Mouse (Mus musculus) hindbrain, postnatal 0 days (tissue): ENCODE measurements around the gene Crybb1. TPM values are rescaled to one million over a fixed set of nuclear protein-coding genes. Genes with fewer than 3 reads are reported as not detected.
A peak's percentile ranks its signal among the peaks of the same experiment; 100 is the strongest.

Source experiments
- ATAC-seq: fragments of 200-750 bp; cut with Nextera tagmentation; 2 replicates; pipeline ENCODE4 v1.8.0; 2017; ENCODE audit warnings: mild to moderate bottlenecking, moderate TSS enrichment, moderate library complexity
- DNase-seq: peaks from one replicate; pipeline ENCODE4 v3.0.0-alpha.2; 2015; ENCODE audit warnings: low spot score
- H3K27ac ChIP-seq: fragments of 300-500 bp; sonication (generic); 2 replicates; pipeline ENCODE4 v1.5.1; 2014; ENCODE audit warnings: mild to moderate bottlenecking
- H3K27me3 ChIP-seq: fragments of 300-500 bp; sonication (generic); 2 replicates; pipeline ENCODE4 v1.6.1; 2014; ENCODE audit warnings: low read length, mixed read lengths; ENCODE audit not compliant: insufficient read depth
- H3K36me3 ChIP-seq: fragments of 300-500 bp; sonication (generic); 2 replicates; pipeline ENCODE4 v1.6.1; 2014; ENCODE audit warnings: low read length, mixed read lengths; ENCODE audit not compliant: insufficient read depth
- H3K4me1 ChIP-seq: fragments of 300-500 bp; sonication (generic); 2 replicates; pipeline ENCODE4 v1.6.1; 2014; ENCODE audit warnings: antibody characterized with exemption, low read length, mixed read lengths; ENCODE audit not compliant: insufficient read depth
- H3K4me2 ChIP-seq: fragments of 300-500 bp; sonication (generic); 2 replicates; pipeline ENCODE4 v1.6.1; 2014; ENCODE audit warnings: low read depth, mild to moderate bottlenecking, low read length, moderate library complexity, mixed read lengths
- H3K4me3 ChIP-seq: fragments of 300-500 bp; sonication (generic); 2 replicates; pipeline ENCODE4 v1.5.1; 2014; ENCODE audit warnings: low read length
- H3K9ac ChIP-seq: fragments of 300-500 bp; sonication (generic); replicated peaks from 2 replicates; pipeline ENCODE4 v1.6.1; 2014; ENCODE audit warnings: mild to moderate bottlenecking, low read length, moderate library complexity, mixed read lengths
- H3K9me3 ChIP-seq: fragments of 300-500 bp; sonication (generic); 2 replicates; pipeline ENCODE4 v1.6.1; 2016; ENCODE audit warnings: low read length, mixed read lengths
- CTCF ChIP-seq: IDR thresholded peaks from 2 replicates; pipeline ENCODE4 v1.5.1; 2016; ENCODE audit warnings: antibody characterized with exemption, control low read depth, low read depth
- WGBS: fragments of 180-500 bp; shearing (Covaris S2); extraction: QIAGEN DNeasy Blood & Tissue Kit; methylation state at CpG from one replicate; pipeline ENCODE4 v1.1.7; 2014; 5-methylcytosine and 5-hydroxymethylcytosine counted together
- polyA plus RNA-seq: library from polyadenylated mRNA; unstranded; fragments of >200 nt; fragmentation: Nextera tagmentation; extraction: Ambion mirVana; gene quantifications from 2 replicates; pipeline ENCODE4 v1.2.1, GENCODE M21; 2015
- total RNA-seq: library from RNA; depleted of rRNA; stranded (reverse); fragments of >200 nt; gene quantifications from 2 replicates; pipeline ENCODE4 v1.2.3, GENCODE M21; 2014

Crybb1 gene
- total and polyA plus RNA-seq, 2 experiments from 2014 or later = 11.7 to 14.6 TPM

- Histone ChIP-seq H3K9ac (no peak overlapping the region), H3K4me3 (no peak overlapping the region), H3K27ac (no peak overlapping the region), H3K27me3 (no peaks in the 10 kb centered on the region), H3K4me1 (peaks cover 20% of the 10 kb centered on the region), H3K4me2 (no peak overlapping the region), H3K9me3 (no peaks in the 10 kb centered on the region), H3K36me3 (peaks cover 17% of the 10 kb centered on the region; the same call in 1 of the 2 replicates)
- TF ChIP-seq CTCF = no peak
- ATAC-seq (no peak), DNase-seq (no peak)
- 62% methylated on average over 4 of the region's 4 CpGs for WGBS
These were observed 36.9 kb upstream of the Crybb1 start for GRCm38 (mm10) chr5:112218679-112219078.

GRCm38 (mm10) chr5:112219398-112219797 is 36.2 kb upstream of the Crybb1 start:
- WGBS = 44% methylated on average over 1 of the region's 1 CpGs
- H3K27ac ChIP-seq = no peak overlapping the region
- no peak for TF ChIP-seq CTCF
- H3K4me1 ChIP-seq = peaks cover 12% of the 10 kb centered on the region; the same call in 1 of the 2 replicates
- H3K9ac ChIP-seq = no peak overlapping the region
- no peak overlapping the region for H3K4me2 ChIP-seq
- ATAC-seq = no peak
- H3K4me3 ChIP-seq = no peak overlapping the region
- no peak for DNase-seq
- H3K27me3 ChIP-seq = no peaks in the 10 kb centered on the region
- H3K36me3 ChIP-seq = peaks cover 17% of the 10 kb centered on the region; the same call in 1 of the 2 replicates
- no peaks in the 10 kb centered on the region for H3K9me3 ChIP-seq

GRCm38 (mm10) chr5:112220203-112220602 is 35.4 kb upstream of the Crybb1 start:
- Histone ChIP-seq H3K4me3 (no peak overlapping the region), H3K36me3 (peaks cover 17% of the 10 kb centered on the region; the same call in 1 of the 2 replicates), H3K4me2 (no peak overlapping the region), H3K9me3 (no peaks in the 10 kb centered on the region), H3K4me1 (peaks cover 10% of the 10 kb centered on the region; the same call in 1 of the 2 replicates), H3K27ac (no peak overlapping the region), H3K27me3 (no peaks in the 10 kb centered on the region), H3K9ac (no peak overlapping the region)
- no peak for TF ChIP-seq CTCF
- ATAC-seq = no peak
- DNase-seq = no peak
- WGBS = 81% methylated on average over 8 of the region's 8 CpGs

GRCm38 (mm10) chr5:112225591-112225990 is 30.0 kb upstream of the Crybb1 start:
- peaks cover 10% of the 10 kb centered on the region; the same call in 1 of the 2 replicates for H3K36me3 ChIP-seq
- WGBS = 15% methylated on average over 6 of the region's 6 CpGs
- peaks cover 12% of the 10 kb centered on the region for H3K4me1 ChIP-seq
- peak overlapping the region; percentile 87 for H3K4me2 ChIP-seq
- no peak for ATAC-seq
- no peaks in the 10 kb centered on the region for H3K9me3 ChIP-seq
- peak overlapping the region; percentile 86 for H3K9ac ChIP-seq
- no peak for TF ChIP-seq CTCF
- no peak for DNase-seq
- no peak overlapping the region for H3K27ac ChIP-seq
- H3K27me3 ChIP-seq = no peaks in the 10 kb centered on the region
- H3K4me3 ChIP-seq = peak overlapping the region; percentile 67

- H3K27me3 ChIP-seq = no peaks in the 10 kb centered on the region
- H3K4me3 ChIP-seq = peak overlapping the region; percentile 67
- WGBS = under 1% methylated on average over 30 of the region's 30 CpGs
- peak overlapping the region; percentile 86 for H3K9ac ChIP-seq
- H3K9me3 ChIP-seq = no peaks in the 10 kb centered on the region
- peak overlapping the region; percentile 91 for H3K27ac ChIP-seq
- ATAC-seq (peak; percentile 22), DNase-seq (peak; percentile 58)
- peak overlapping the region; percentile 87 for H3K4me2 ChIP-seq
- peaks cover 12% of the 10 kb centered on the region for H3K4me1 ChIP-seq
- TF ChIP-seq CTCF = no peak
- 0 out of 2 replicates have a peak, but pooled peaks cover 5% of the 10 kb centered on the region for H3K36me3 ChIP-seq
These were observed 28.3 kb upstream of the Crybb1 start for GRCm38 (mm10) chr5:112227354-112227753.

GRCm38 (mm10) chr5:112227898-112228239 is 27.7 kb upstream of the Crybb1 start:
- no peak; the same call in 1 of the 2 replicates for ATAC-seq
- Histone ChIP-seq H3K27me3 (no peaks in the 10 kb centered on the region), H3K4me1 (peaks cover 12% of the 10 kb centered on the region), H3K4me2 (peak overlapping the region; percentile 87), H3K9me3 (no peaks in the 10 kb centered on the region), H3K27ac (peak overlapping the region; percentile 91), H3K9ac (peak overlapping the region; percentile 86), H3K36me3 (0 out of 2 replicates have a peak, but pooled peaks cover 5% of the 10 kb centered on the region), H3K4me3 (peak overlapping the region; percentile 67)
- DNase-seq = no peak
- 0% methylated on average over 13 of the region's 13 CpGs for WGBS
- TF ChIP-seq CTCF = no peak
